Mouse (Mus musculus) intestine, postnatal 0 days (tissue): ENCODE results near the gene Hoxa7. TPM values are rescaled to one million over a fixed set of nuclear protein-coding genes. Genes with fewer than 3 reads are reported as not detected.

Source experiments
- ATAC-seq: fragments of 200-750 bp; cut with Nextera tagmentation; 2 replicates; pipeline ENCODE4 v1.8.0; 2017; ENCODE audit warnings: mild to moderate bottlenecking, moderate TSS enrichment, moderate library complexity
- H3K27ac ChIP-seq: fragments of 300-500 bp; sonication (generic); 2 replicates; pipeline ENCODE4 v1.5.1; 2014; ENCODE audit warnings: mild to moderate bottlenecking, low read depth, low read length, moderate library complexity
- H3K27me3 ChIP-seq: fragments of 300-500 bp; sonication (generic); replicated peaks from 2 replicates; pipeline ENCODE4 v1.6.1; 2014; ENCODE audit warnings: low read length, mixed read lengths; ENCODE audit not compliant: control insufficient read depth, insufficient read depth
- H3K36me3 ChIP-seq: fragments of 300-500 bp; sonication (generic); 2 replicates; pipeline ENCODE4 v1.6.1; 2014; ENCODE audit warnings: mild to moderate bottlenecking, moderate library complexity; ENCODE audit not compliant: control insufficient read depth, insufficient read depth
- H3K4me1 ChIP-seq: fragments of 300-500 bp; sonication (generic); replicated peaks from 2 replicates; pipeline ENCODE4 v1.6.1; 2014; ENCODE audit warnings: antibody characterized with exemption, low read length, mixed read lengths; ENCODE audit not compliant: control insufficient read depth, insufficient read depth
- H3K4me2 ChIP-seq: fragments of 300-500 bp; sonication (generic); replicated peaks from 2 replicates; pipeline ENCODE4 v1.6.1; 2014; ENCODE audit warnings: low read depth, mild to moderate bottlenecking, moderate library complexity
- H3K4me3 ChIP-seq: fragments of 300-500 bp; sonication (generic); 2 replicates; pipeline ENCODE4 v1.5.1; 2014; ENCODE audit warnings: low read depth, low read length
- H3K9ac ChIP-seq: fragments of 300-500 bp; sonication (generic); 2 replicates; pipeline ENCODE4 v1.6.1; 2014; ENCODE audit warnings: mild to moderate bottlenecking, low read depth, low read length
- H3K9me3 ChIP-seq: fragments of 300-500 bp; sonication (generic); 2 replicates; pipeline ENCODE4 v1.6.1; 2016; ENCODE audit warnings: mixed run types; ENCODE audit not compliant: control insufficient read depth
- CTCF ChIP-seq: sonication (generic); IDR thresholded peaks from 2 replicates; pipeline ENCODE4 v1.5.1; 2016; ENCODE audit warnings: low read depth, mild to moderate bottlenecking, control low read depth, antibody characterized with exemption, moderate library complexity
- WGBS: fragments of 180-500 bp; shearing (Covaris S2); extraction: QIAGEN DNeasy Blood & Tissue Kit; methylation state at CpG from one replicate; pipeline ENCODE4 v1.1.7; 2014; 5-methylcytosine and 5-hydroxymethylcytosine counted together
- polyA plus RNA-seq: library from polyadenylated mRNA; unstranded; fragments of >200 nt; fragmentation: Nextera tagmentation; extraction: Ambion mirVana; gene quantifications from 2 replicates; pipeline ENCODE4 v1.2.1, GENCODE M21; 2015

Hoxa7 gene
- polyA plus RNA-seq, 1 experiment from 2014 or later = 6.2 TPM

- 23% methylated on average over 6 of the region's 6 CpGs for WGBS
- no peak overlapping the region for H3K9ac ChIP-seq
- H3K4me2 ChIP-seq = no peak overlapping the region
- no peaks in the 10 kb centered on the region for H3K9me3 ChIP-seq
- no peak overlapping the region for H3K27ac ChIP-seq
- ATAC-seq = no peak
- H3K4me1 ChIP-seq = no peaks in the 10 kb centered on the region
- H3K27me3 ChIP-seq = peaks cover 98% of the 10 kb centered on the region
- H3K4me3 ChIP-seq = no peak overlapping the region
- no peak for TF ChIP-seq CTCF
- H3K36me3 ChIP-seq = no peaks in the 10 kb centered on the region
These were observed 14.2 kb upstream of the Hoxa7 start for GRCm38 (mm10) chr6:52235866-52236265.

- Histone ChIP-seq H3K36me3 (no peaks in the 10 kb centered on the region), H3K27me3 (peaks cover 98% of the 10 kb centered on the region), H3K9me3 (no peaks in the 10 kb centered on the region), H3K4me1 (no peaks in the 10 kb centered on the region), H3K4me2 (peak overlapping the region; percentile 37; the same call in 1 of the 2 replicates), H3K27ac (no peak overlapping the region), H3K4me3 (no peak overlapping the region), H3K9ac (no peak overlapping the region)
- TF ChIP-seq CTCF = no peak
- ATAC-seq = no peak
- WGBS = 39% methylated on average over 9 of the region's 9 CpGs
These were observed 13.6 kb upstream of the Hoxa7 start for GRCm38 (mm10) chr6:52235267-52235666.

GRCm38 (mm10) chr6:52234428-52235140, 12.9 kb upstream of the Hoxa7 start:
- H3K9me3 ChIP-seq = no peaks in the 10 kb centered on the region
- H3K9ac ChIP-seq = peak overlapping the region; percentile 8; the same call in 1 of the 2 replicates
- peak overlapping the region; percentile 37 for H3K4me2 ChIP-seq
- no peak for TF ChIP-seq CTCF
- peak overlapping the region; percentile 32 for H3K4me3 ChIP-seq
- H3K4me1 ChIP-seq = no peaks in the 10 kb centered on the region
- H3K27ac ChIP-seq = no peak overlapping the region
- WGBS = 3% methylated on average over 57 of the region's 68 CpGs
- ATAC-seq = no peak
- H3K27me3 ChIP-seq = peaks cover 98% of the 10 kb centered on the region
- no peaks in the 10 kb centered on the region for H3K36me3 ChIP-seq

- Histone ChIP-seq H3K36me3 (no peaks in the 10 kb centered on the region), H3K27me3 (peaks cover 98% of the 10 kb centered on the region), H3K4me1 (no peaks in the 10 kb centered on the region), H3K4me3 (peak overlapping the region; percentile 32), H3K9me3 (no peaks in the 10 kb centered on the region), H3K4me2 (peak overlapping the region; percentile 37), H3K9ac (peak overlapping the region; percentile 8; the same call in 1 of the 2 replicates), H3K27ac (no peak overlapping the region)
- WGBS = 1% methylated on average over 60 of the region's 70 CpGs
- no peak for ATAC-seq
- no peak for TF ChIP-seq CTCF
These were observed 12.1 kb upstream of the Hoxa7 start for GRCm38 (mm10) chr6:52233546-52234427.

GRCm38 (mm10) chr6:52232984-52233545, 11.4 kb upstream of the Hoxa7 start:
- Histone ChIP-seq H3K4me3 (peak overlapping the region; percentile 32), H3K27ac (no peak overlapping the region), H3K27me3 (peaks cover 97% of the 10 kb centered on the region), H3K4me1 (no peaks in the 10 kb centered on the region), H3K9ac (peak overlapping the region; percentile 27), H3K4me2 (peak overlapping the region; percentile 35; the same call in 1 of the 2 replicates), H3K36me3 (no peaks in the 10 kb centered on the region), H3K9me3 (no peaks in the 10 kb centered on the region)
- no peak for ATAC-seq
- WGBS = 3% methylated on average over 23 of the region's 23 CpGs
- no peak for TF ChIP-seq CTCF

GRCm38 (mm10) chr6:52232568-52232965, 10.9 kb upstream of the Hoxa7 start:
- 2% methylated on average over 18 of the region's 18 CpGs for WGBS
- Histone ChIP-seq H3K36me3 (no peaks in the 10 kb centered on the region), H3K4me2 (peak overlapping the region; percentile 35; the same call in 1 of the 2 replicates), H3K9me3 (no peaks in the 10 kb centered on the region), H3K4me3 (peak overlapping the region; percentile 32), H3K4me1 (no peaks in the 10 kb centered on the region), H3K27ac (no peak overlapping the region), H3K27me3 (peaks cover 97% of the 10 kb centered on the region), H3K9ac (peak overlapping the region; percentile 27)
- TF ChIP-seq CTCF = no peak
- no peak for ATAC-seq
